Mouse (Mus musculus) kidney, embryonic 14.5 days (tissue): ENCODE data around the gene Rps6ka2. TPM values are rescaled to one million over a fixed set of nuclear protein-coding genes. Genes with fewer than 3 reads are reported as not detected.

Source experiments
- ATAC-seq: fragments of 200-750 bp; cut with Nextera tagmentation; 2 replicates; pipeline ENCODE4 v1.8.0; 2017; ENCODE audit warnings: moderate number of reproducible peaks, mild to moderate bottlenecking, moderate TSS enrichment, moderate library complexity; ENCODE audit not compliant: low FRiP score, low TSS enrichment
- H3K27ac ChIP-seq: fragments of 300-500 bp; sonication (generic); 2 replicates; pipeline ENCODE4 v1.5.1; 2014; ENCODE audit warnings: low read depth, mild to moderate bottlenecking, low read length, moderate library complexity, mixed read lengths
- H3K27me3 ChIP-seq: fragments of 300-500 bp; sonication (generic); 2 replicates; pipeline ENCODE4 v1.6.1; 2014; ENCODE audit warnings: mild to moderate bottlenecking, low read length; ENCODE audit not compliant: control insufficient read depth, insufficient read depth
- H3K36me3 ChIP-seq: fragments of 300-500 bp; sonication (generic); 2 replicates; pipeline ENCODE4 v1.6.1; 2014; ENCODE audit warnings: low read length, mixed read lengths; ENCODE audit not compliant: control insufficient read depth, insufficient read depth
- H3K4me1 ChIP-seq: fragments of 300-500 bp; sonication (generic); 2 replicates; pipeline ENCODE4 v1.6.1; 2014; ENCODE audit warnings: low read length, mixed read lengths; ENCODE audit not compliant: control insufficient read depth, insufficient read depth
- H3K4me2 ChIP-seq: fragments of 300-500 bp; sonication (generic); replicated peaks from 2 replicates; pipeline ENCODE4 v1.6.1; 2014; ENCODE audit warnings: low read depth, mild to moderate bottlenecking, low read length
- H3K4me3 ChIP-seq: fragments of 300-500 bp; sonication (generic); 2 replicates; pipeline ENCODE4 v1.5.1; 2014; ENCODE audit warnings: mild to moderate bottlenecking, low read length
- H3K9ac ChIP-seq: fragments of 300-500 bp; sonication (generic); 2 replicates; pipeline ENCODE4 v1.6.1; 2014; ENCODE audit warnings: low read depth, mild to moderate bottlenecking, low read length, moderate library complexity
- H3K9me3 ChIP-seq: fragments of 300-500 bp; sonication (generic); 2 replicates; pipeline ENCODE4 v1.6.1; 2016; ENCODE audit warnings: low read length; ENCODE audit not compliant: control insufficient read depth
- whole genome bisulfite sequencing: fragments of 180-500 bp; shearing (Covaris S2); extraction: QIAGEN DNeasy Blood & Tissue Kit; methylation state at CpG from one replicate; pipeline ENCODE4 v1.1.7; 2014; 5-methylcytosine and 5-hydroxymethylcytosine counted together
- polyA plus RNA-seq: library from polyadenylated mRNA; unstranded; fragments of >200 nt; fragmentation: Nextera tagmentation; extraction: Ambion mirVana; gene quantifications from 2 replicates; pipeline ENCODE4 v1.2.1, GENCODE M21; 2014

Gene Rps6ka2
- polyA plus RNA-seq, 1 experiment from 2014 or later, result 30.7 TPM

- no peak overlapping the region for H3K4me2 ChIP-seq
- H3K4me3 ChIP-seq, result no peak overlapping the region
- H3K9me3 ChIP-seq, result no peaks in the 10 kb centered on the region
- H3K36me3 ChIP-seq, result no peaks in the 10 kb centered on the region
- WGBS, result 88% methylated on average over 4 of the region's 4 CpGs
- H3K27ac ChIP-seq, result no peak overlapping the region
- ATAC-seq, result no peak
- H3K9ac ChIP-seq, result no peak overlapping the region
- H3K27me3 ChIP-seq, result no peaks in the 10 kb centered on the region
- peaks cover 34% of the 10 kb centered on the region for H3K4me1 ChIP-seq
Measured at GRCm38 (mm10) chr17:7231312-7231711, 61.4 kb downstream of the Rps6ka2 start.

DNA sequence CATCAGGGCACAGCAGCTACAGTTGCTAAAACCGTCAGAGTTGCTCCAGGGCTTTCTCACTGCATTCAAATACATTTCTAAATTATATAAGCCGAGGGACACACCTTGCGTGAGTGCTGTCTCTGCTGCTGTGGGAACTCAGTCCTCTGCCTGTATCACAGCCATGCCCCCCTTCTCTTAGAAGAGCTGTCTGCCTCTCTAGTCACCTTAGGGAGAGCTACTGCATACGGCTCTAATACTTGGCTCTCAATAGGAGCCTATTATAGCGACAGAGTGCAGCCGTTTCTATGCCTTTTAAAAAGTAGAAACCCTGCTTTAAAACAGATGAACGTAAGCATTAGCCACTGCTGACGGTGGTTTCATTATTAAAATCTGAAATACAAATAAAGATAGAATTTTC lies 61.9 kb downstream of the Rps6ka2 start:
- WGBS, result 85% methylated on average over 8 of the region's 8 CpGs
- H3K4me2 ChIP-seq, result no peak overlapping the region
- no peak overlapping the region for H3K9ac ChIP-seq
- no peaks in the 10 kb centered on the region for H3K9me3 ChIP-seq
- H3K4me3 ChIP-seq, result no peak overlapping the region
- H3K36me3 ChIP-seq, result no peaks in the 10 kb centered on the region
- ATAC-seq, result no peak
- no peaks in the 10 kb centered on the region for H3K27me3 ChIP-seq
- peaks cover 33% of the 10 kb centered on the region for H3K4me1 ChIP-seq
- no peak overlapping the region for H3K27ac ChIP-seq

- ATAC-seq, result no peak; the same call in 1 of the 2 replicates
Measured at GRCm38 (mm10) chr17:7232400-7232799, 62.5 kb downstream of the Rps6ka2 start.

GRCm38 (mm10) chr17:7233197-7233596 lies 63.3 kb downstream of the Rps6ka2 start:
- no peak for ATAC-seq
- H3K36me3 ChIP-seq, result peaks cover 4% of the 10 kb centered on the region; the same call in 1 of the 2 replicates
- H3K27ac ChIP-seq, result no peak overlapping the region
- peaks cover 19% of the 10 kb centered on the region for H3K4me1 ChIP-seq
- no peak overlapping the region for H3K4me3 ChIP-seq
- no peak overlapping the region for H3K4me2 ChIP-seq
- no peaks in the 10 kb centered on the region for H3K27me3 ChIP-seq
- no peaks in the 10 kb centered on the region for H3K9me3 ChIP-seq
- no peak overlapping the region for H3K9ac ChIP-seq

More at GRCm38 (mm10) chr17:7232400-7232799, 62.5 kb downstream of the Rps6ka2 start:
- Histone ChIP-seq H3K4me1 (peaks cover 26% of the 10 kb centered on the region), H3K36me3 (no peaks in the 10 kb centered on the region), H3K27me3 (no peaks in the 10 kb centered on the region), H3K27ac (no peak overlapping the region), H3K9me3 (no peaks in the 10 kb centered on the region), H3K4me3 (no peak overlapping the region), H3K4me2 (no peak overlapping the region), H3K9ac (no peak overlapping the region)
- WGBS, result 30% methylated on average over 7 of the region's 7 CpGs

DNA sequence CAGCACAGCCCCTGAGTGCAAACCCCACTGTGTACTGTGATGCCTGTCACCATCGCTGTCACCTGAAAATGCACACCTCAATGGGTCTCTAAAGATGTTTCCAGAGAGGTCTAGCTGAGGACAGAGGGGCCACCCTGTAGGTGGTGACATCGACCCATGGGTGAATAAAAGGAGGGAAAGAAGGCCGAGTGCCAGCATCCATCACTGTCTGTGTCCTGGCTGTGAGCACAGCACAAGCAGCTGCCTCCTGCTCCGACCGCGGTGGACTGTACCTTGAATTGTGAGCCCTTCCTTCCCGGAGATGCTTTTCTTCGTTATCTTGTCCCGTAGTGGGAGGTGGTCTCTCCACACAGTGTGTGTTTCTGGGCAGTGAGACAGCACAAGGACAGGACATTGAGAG lies 67.8 kb downstream of the Rps6ka2 start:
- H3K27me3 ChIP-seq, result no peaks in the 10 kb centered on the region
- no peak overlapping the region for H3K4me3 ChIP-seq
- no peak overlapping the region for H3K9ac ChIP-seq
- 93% methylated on average over 9 of the region's 9 CpGs for WGBS
- H3K4me1 ChIP-seq, result peaks cover 5% of the 10 kb centered on the region; the same call in 1 of the 2 replicates
- no peak for ATAC-seq
- H3K4me2 ChIP-seq, result no peak overlapping the region
- H3K27ac ChIP-seq, result no peak overlapping the region
- no peaks in the 10 kb centered on the region for H3K9me3 ChIP-seq
- peaks cover 4% of the 10 kb centered on the region; the same call in 1 of the 2 replicates for H3K36me3 ChIP-seq

GRCm38 (mm10) chr17:7238766-7239165 lies 68.9 kb downstream of the Rps6ka2 start:
- Histone ChIP-seq H3K27me3 (no peaks in the 10 kb centered on the region), H3K27ac (no peak overlapping the region)

DNA sequence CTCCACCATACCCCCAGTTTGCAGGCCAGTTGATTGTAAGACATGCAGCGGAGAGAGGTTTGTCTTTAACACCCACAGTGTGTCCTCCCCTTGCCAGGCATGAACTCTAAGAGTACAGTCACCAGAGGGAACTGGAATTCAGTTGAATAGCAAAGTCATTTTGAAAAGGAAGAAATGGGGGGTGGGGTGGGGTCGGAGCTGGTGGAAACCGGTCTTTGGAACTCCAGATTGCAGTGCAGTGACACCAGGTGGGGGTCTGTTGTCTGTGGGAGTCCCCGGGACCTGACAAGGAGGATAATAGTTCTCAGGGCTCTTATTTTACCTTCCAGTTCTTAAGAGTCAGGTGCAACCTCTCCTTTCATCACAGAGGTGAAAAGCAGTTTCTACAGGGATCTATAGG lies 70.6 kb downstream of the Rps6ka2 start:
- Histone ChIP-seq H3K4me3 (no peak overlapping the region), H3K9ac (no peak overlapping the region), H3K27ac (no peak overlapping the region), H3K4me1 (0 out of 2 replicates have a peak, but pooled peaks cover 4% of the 10 kb centered on the region), H3K36me3 (peaks cover 4% of the 10 kb centered on the region; the same call in 1 of the 2 replicates), H3K9me3 (no peaks in the 10 kb centered on the region), H3K27me3 (no peaks in the 10 kb centered on the region), H3K4me2 (no peak overlapping the region)
- ATAC-seq, result no peak
- WGBS, result 76% methylated on average over 4 of the region's 4 CpGs

More at GRCm38 (mm10) chr17:7238766-7239165, 68.9 kb downstream of the Rps6ka2 start:
- no peaks in the 10 kb centered on the region for H3K9me3 ChIP-seq
- H3K4me1 ChIP-seq, result no peaks in the 10 kb centered on the region
- H3K36me3 ChIP-seq, result peaks cover 4% of the 10 kb centered on the region; the same call in 1 of the 2 replicates
- no peak overlapping the region for H3K9ac ChIP-seq
- no peak overlapping the region for H3K4me3 ChIP-seq
- no peak for ATAC-seq
- WGBS, result 84% methylated on average over 4 of the region's 4 CpGs
- H3K4me2 ChIP-seq, result no peak overlapping the region

DNA sequence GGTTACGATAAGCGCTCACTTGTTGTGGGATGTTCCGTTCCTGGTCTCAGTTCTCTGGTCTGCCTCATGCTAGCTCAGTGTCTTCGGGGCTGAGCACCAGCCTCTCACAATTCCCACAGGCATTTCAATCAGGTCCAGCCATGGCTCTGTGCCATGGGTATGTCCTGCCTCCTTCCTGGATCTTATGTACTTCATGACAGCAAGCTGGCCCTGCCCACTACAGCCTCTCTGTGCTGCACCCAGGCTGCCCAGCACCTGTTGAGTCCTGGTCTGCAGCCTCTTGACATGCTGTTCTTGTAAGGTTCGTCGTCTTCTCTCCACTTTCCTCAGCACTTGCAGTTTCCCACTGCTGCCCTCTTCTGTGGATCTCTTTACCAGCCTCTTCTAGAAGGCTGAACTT lies 75.2 kb downstream of the Rps6ka2 start:
- Histone ChIP-seq H3K36me3 (no peaks in the 10 kb centered on the region; the same call in 1 of the 2 replicates), H3K27ac (no peak overlapping the region), H3K9me3 (no peaks in the 10 kb centered on the region), H3K27me3 (no peaks in the 10 kb centered on the region), H3K4me2 (no peak overlapping the region), H3K9ac (no peak overlapping the region), H3K4me1 (0 out of 2 replicates have a peak, but pooled peaks cover 4% of the 10 kb centered on the region), H3K4me3 (no peak overlapping the region)
- 90% methylated on average over 6 of the region's 6 CpGs for WGBS
- ATAC-seq, result no peak

- Histone ChIP-seq H3K4me3 (no peak overlapping the region), H3K9me3 (no peaks in the 10 kb centered on the region), H3K9ac (no peak overlapping the region), H3K4me2 (no peak overlapping the region), H3K36me3 (peaks cover 3% of the 10 kb centered on the region; the same call in 1 of the 2 replicates), H3K27me3 (no peaks in the 10 kb centered on the region), H3K27ac (no peak overlapping the region), H3K4me1 (0 out of 2 replicates have a peak, but pooled peaks cover 4% of the 10 kb centered on the region)
- 78% methylated on average over 6 of the region's 6 CpGs for WGBS
- ATAC-seq, result no peak
Measured at GRCm38 (mm10) chr17:7246893-7247556, 77.1 kb downstream of the Rps6ka2 start.
